Mouse (Mus musculus) megakaryocyte, embryonic 14.5 days (primary cell): ENCODE measurements around the gene Alg3. TPM values are rescaled to one million over a fixed set of nuclear protein-coding genes. Genes with fewer than 3 reads are reported as not detected.

Source experiments
- H3K27me3 ChIP-seq: replicated peaks from 2 replicates; pipeline ENCODE3; 2012; ENCODE audit warnings: inconsistent platforms
- H3K36me3 ChIP-seq: replicated peaks from 2 replicates; pipeline ENCODE3; 2012; ENCODE audit warnings: low read length, inconsistent platforms, mixed read lengths
- H3K4me1 ChIP-seq: 2 replicates; pipeline ENCODE4 v1.6.1; 2012; ENCODE audit warnings: inconsistent platforms
- H3K4me3 ChIP-seq: replicated peaks from 2 replicates; pipeline ENCODE3; 2012; ENCODE audit warnings: moderate library complexity, mild to moderate bottlenecking, inconsistent platforms
- H3K9me3 ChIP-seq: 2 replicates; pipeline ENCODE4 v1.6.1; 2012; ENCODE audit warnings: inconsistent platforms
- FLI1 ChIP-seq: IDR thresholded peaks from 2 replicates; pipeline ENCODE4 v1.6.1; 2012; ENCODE audit warnings: low read length, inconsistent platforms, mixed read lengths
- GATA1 ChIP-seq: IDR thresholded peaks from 3 replicates; pipeline ENCODE4 v1.6.1; 2012; ENCODE audit warnings: mixed read lengths, low read length, inconsistent platforms, borderline replicate concordance
- polyA plus RNA-seq: library from polyadenylated mRNA; stranded (reverse); fragments of >175 nt; gene quantifications from 2 replicates; pipeline ENCODE4 v1.2.3, GENCODE M21; 2012; ENCODE audit warnings: low replicate concordance; ENCODE audit not compliant: insufficient read depth

Alg3 gene
- polyA plus RNA-seq, 1 experiment, result 15.2 TPM

- Histone ChIP-seq H3K9me3 (no peaks in the 10 kb centered on the region), H3K27me3 (no peaks in the 10 kb centered on the region), H3K4me3 (peak overlapping the region; percentile 97), H3K36me3 (peaks cover 41% of the 10 kb centered on the region), H3K4me1 (peaks cover 43% of the 10 kb centered on the region)
- no peak for TF ChIP-seq GATA1
- no peak for TF ChIP-seq FLI1
These were observed 806 bp downstream of the Alg3 start for GRCm38 (mm10) chr16:20610501-20611356.

DNA sequence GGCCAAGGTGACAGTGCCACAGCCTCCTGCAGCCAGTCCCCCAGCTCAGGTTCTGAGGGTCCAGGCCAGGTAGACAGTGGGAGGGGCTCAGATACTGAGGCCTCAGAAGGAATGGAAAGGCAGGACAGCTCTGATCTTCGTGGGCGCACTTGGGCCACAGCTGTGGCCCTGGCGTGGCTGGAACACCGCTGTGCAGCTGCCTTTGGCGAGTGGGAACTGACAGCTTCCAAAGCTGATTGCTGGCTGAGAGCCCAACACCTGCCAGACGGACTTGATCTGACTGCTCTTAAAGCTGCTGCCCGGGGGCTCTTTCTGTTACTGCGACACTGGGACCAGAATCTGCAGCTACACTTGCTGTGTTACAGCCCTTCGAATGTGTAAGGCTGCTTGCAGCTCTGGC is 6.8 kb downstream of the Alg3 start:
- peaks cover 57% of the 10 kb centered on the region for H3K36me3 ChIP-seq
- no peak overlapping the region for H3K4me3 ChIP-seq
- peaks cover 23% of the 10 kb centered on the region for H3K4me1 ChIP-seq
- H3K27me3 ChIP-seq, result peaks cover 16% of the 10 kb centered on the region
- peaks cover 6% of the 10 kb centered on the region; the same call in 1 of the 2 replicates for H3K9me3 ChIP-seq
- no peak for TF ChIP-seq GATA1
- TF ChIP-seq FLI1, result no peak

DNA sequence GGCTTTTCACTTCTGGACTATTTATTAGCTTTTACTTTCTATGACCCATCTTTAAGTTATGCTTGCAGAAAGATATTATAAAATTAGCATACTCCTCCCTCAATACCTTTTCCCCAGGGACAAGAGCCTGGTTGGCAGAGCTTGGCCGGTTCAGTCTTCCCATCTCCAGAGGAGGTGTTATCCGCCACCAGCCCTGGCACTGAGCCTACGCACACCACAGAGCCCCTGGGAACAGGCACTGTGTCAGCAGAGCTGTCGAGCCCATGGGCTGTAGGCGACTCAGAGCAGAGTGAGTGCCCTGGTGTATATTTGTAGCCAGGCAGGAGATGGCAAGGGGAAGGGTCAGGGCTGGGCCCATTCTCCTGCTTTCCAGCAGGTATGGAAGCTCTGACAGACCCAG is 11.0 kb downstream of the Alg3 start:
- Histone ChIP-seq H3K36me3 (peaks cover 19% of the 10 kb centered on the region), H3K4me1 (peaks cover under 1% of the 10 kb centered on the region; the same call in 1 of the 2 replicates), H3K4me3 (no peak overlapping the region), H3K27me3 (peaks cover 44% of the 10 kb centered on the region), H3K9me3 (peaks cover 6% of the 10 kb centered on the region; the same call in 1 of the 2 replicates)
- TF ChIP-seq GATA1 (no peak), FLI1 (no peak)

DNA sequence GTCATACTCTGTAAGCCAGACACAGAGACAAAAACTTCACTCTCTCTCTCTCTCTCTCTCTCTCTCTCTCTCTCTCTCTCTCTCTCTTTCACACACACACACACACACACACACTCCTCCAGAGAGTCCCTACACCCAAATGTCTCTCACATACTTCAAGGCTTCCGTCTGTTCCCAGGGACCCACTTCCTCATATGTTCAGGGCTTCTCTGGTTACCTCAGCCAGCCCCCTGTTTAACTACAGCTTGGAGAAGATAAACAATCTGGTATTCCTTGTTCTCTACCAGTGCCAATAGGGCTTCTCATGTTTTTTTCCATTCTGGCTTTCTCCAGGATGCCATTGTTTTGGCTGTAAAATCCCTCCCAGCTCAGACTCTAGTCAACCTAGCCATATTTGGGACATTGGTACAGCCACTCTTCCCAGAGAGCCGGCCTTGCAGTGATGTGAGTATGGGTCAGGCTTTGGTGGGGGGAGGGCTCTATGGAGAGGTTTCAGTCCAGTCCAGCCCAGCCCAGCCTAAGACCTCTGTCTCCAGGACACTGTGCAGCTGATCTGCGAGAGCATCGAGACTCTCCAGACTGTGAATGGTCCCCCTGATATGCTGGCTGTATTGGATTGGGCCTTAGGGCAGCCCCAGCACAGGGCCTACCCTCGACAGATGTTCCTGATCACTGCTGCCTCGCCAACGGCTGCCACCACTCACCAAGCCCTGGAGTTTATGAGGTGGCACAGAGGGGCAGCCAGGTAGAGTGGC is 14.7 kb downstream of the Alg3 start:
- Histone ChIP-seq H3K27me3 (peaks cover 78% of the 10 kb centered on the region), H3K4me3 (no peak overlapping the region), H3K9me3 (peaks cover 2% of the 10 kb centered on the region; the same call in 1 of the 2 replicates), H3K4me1 (peaks cover 6% of the 10 kb centered on the region), H3K36me3 (no peaks in the 10 kb centered on the region)
- no peak for TF ChIP-seq FLI1
- TF ChIP-seq GATA1, result no peak

DNA sequence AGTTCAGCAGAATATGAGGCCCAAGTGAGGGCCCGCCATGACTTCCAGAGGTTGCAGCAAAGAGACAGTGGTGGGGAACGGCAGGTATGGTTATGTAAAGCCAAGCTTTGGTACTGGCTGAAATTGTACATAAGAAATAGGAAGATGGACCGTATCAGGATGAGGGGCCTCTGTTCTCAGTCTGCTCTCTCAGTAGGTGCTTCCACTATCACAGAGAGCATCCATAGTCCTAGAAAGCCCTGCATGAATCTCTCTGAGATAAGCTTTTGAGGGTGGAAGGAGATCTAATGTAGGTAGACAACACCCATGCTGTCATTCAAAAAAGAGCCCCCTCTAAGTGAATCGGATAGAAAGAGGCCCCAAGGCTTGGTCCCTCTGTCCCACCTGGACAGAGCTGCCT is 15.8 kb downstream of the Alg3 start:
- H3K36me3 ChIP-seq, result no peaks in the 10 kb centered on the region
- H3K4me3 ChIP-seq, result no peak overlapping the region
- TF ChIP-seq FLI1 (no peak), GATA1 (no peak)
- peaks cover 16% of the 10 kb centered on the region for H3K4me1 ChIP-seq
- peaks cover 81% of the 10 kb centered on the region for H3K27me3 ChIP-seq
- H3K9me3 ChIP-seq, result no peaks in the 10 kb centered on the region

DNA sequence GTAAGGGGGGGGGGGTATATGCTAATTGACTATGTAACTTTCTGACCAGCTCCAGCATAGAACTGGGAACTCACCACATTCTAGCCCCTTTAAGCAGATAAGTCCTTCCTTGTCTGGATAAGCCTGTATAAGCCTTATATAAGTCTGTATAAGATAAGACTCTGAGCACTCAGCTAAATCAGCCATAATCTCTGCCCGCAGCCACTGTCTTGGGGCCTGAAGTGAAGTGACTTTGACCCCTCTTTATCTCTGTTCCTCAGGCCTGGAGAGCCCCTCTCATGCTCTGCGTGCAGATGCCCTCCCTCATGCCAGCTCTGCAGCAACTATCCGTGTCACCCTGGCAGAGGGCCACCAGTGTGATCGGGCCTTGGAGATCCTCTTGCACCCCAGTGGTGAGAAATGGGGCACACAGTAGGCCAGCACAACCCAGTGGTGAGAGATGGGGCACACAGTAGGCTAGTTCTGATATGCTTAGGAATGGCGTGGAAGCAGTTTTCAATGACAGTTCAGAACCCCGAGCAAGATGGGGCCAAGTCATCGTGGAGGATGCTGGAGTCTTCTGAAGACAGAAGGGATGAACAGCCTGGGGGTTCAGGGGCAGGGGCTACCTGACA is 16.4 kb downstream of the Alg3 start:
- H3K4me3 ChIP-seq, result no peak overlapping the region

DNA sequence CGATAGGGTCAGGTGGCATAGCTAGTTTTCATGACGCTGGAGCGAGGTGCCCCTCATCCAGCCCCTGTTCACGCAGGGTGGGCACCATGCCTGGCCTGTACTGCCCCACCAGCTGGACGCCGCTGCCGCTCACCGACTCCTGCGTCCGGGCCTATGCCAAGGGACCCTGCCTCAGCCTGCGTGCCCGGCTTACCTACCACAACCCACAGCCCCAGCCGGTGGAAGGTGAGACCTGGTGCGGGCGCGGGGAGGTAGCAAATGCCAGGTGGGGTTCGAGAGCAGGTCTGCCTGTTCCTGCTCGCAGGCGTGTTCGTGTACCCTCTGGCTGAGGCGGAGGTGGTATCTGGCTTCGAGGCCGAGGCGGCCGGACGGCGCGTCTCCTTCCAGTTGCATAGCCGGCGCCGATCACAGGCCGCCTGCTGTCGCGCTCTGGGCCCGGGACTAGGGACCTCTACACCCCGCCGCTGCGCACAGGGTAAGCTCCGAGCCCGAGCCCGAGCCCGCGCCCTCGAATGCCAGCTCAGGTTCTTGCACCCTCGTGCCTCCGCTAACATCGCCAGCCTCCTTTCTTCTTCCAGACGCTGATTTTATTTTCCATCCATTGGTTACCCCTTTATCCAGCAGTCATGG is 20.3 kb downstream of the Alg3 start:
- H3K36me3 ChIP-seq, result no peaks in the 10 kb centered on the region
- peaks cover 87% of the 10 kb centered on the region for H3K27me3 ChIP-seq
- peak overlapping the region; percentile 81 for H3K4me3 ChIP-seq
- peaks cover 33% of the 10 kb centered on the region for H3K4me1 ChIP-seq
- H3K9me3 ChIP-seq, result peaks cover 8% of the 10 kb centered on the region
- TF ChIP-seq GATA1 (no peak), FLI1 (no peak)

More for the DNA sequence above, 16.4 kb downstream of the Alg3 start:
- TF ChIP-seq FLI1, result no peak
- TF ChIP-seq GATA1, result no peak
- Histone ChIP-seq H3K9me3 (no peaks in the 10 kb centered on the region), H3K4me1 (peaks cover 21% of the 10 kb centered on the region), H3K27me3 (peaks cover 83% of the 10 kb centered on the region), H3K36me3 (no peaks in the 10 kb centered on the region)

DNA sequence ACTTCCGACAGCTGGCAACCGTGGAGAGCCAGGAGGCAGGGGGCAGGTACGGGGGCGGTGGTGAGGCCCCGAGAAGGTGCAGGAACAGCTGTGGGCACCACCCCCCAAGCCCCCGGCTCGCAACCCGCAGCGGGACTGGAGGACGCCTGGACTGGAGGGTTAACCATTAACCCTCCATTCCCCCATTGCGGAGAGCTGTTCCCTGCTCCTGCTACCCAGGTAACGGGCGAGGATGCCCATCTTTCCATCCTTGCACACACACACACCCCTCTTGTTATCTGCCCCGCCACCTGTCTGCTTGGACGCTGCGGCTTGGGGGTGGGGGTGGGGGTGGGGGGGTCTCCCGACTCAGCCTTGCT is 20.9 kb downstream of the Alg3 start:
- TF ChIP-seq FLI1, result no peak
- TF ChIP-seq GATA1, result no peak
- Histone ChIP-seq H3K9me3 (peaks cover 8% of the 10 kb centered on the region), H3K4me1 (peaks cover 33% of the 10 kb centered on the region), H3K36me3 (no peaks in the 10 kb centered on the region), H3K27me3 (peaks cover 82% of the 10 kb centered on the region), H3K4me3 (peak overlapping the region; percentile 88)

DNA sequence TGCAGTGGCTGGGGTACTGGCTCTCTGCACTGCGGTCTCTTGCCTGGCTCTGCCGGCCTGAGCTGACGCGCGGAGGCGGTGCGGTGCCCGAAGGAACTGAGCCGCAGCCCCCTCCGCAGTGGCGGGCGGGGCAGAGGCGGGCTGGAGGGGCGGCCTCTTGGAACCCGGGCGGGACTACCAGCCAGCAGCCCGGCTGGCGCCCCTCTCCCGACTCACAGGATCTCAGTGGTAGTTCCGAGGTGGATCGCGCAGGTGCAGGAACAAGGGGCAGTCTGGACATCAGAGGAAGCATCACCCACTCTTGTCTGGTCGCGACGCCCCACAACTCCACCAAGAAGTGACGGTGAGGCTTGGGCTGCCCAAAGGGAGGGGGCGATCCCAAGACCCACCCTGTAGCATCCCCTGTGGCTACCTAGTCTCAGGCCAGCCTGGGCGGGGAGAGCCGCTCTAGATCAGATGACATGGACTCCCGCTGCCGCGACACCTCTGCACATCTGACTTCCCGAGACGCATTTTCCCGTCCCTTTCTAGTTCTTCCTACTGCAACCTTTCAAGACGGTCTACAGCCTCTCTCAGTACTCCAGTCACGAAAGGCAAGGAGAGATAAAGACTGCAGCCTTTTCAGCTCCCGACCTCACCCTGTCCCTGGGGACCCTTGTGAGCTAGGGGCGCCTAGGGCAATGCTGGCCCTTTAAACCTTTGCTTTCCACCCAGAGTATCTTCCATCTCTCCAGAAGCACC is 21.4 kb downstream of the Alg3 start:
- TF ChIP-seq GATA1, result no peak
- no peak for TF ChIP-seq FLI1
- Histone ChIP-seq H3K27me3 (peaks cover 77% of the 10 kb centered on the region), H3K36me3 (no peaks in the 10 kb centered on the region), H3K4me1 (peaks cover 28% of the 10 kb centered on the region), H3K9me3 (peaks cover 8% of the 10 kb centered on the region), H3K4me3 (peak overlapping the region; percentile 88)
